Mouse (Mus musculus) 3134 (cell line): Measurements from ENCODE around the gene Gm17324.

Experiments
- DNase-seq: peaks from one replicate; pipeline ENCODE4 v3.0.0-alpha.2; 2011; ENCODE audit warnings: low spot score; ENCODE audit not compliant: insufficient read length; ENCODE audit errors: extremely low read depth

The Gm17324 gene

GRCm38 (mm10) chr9:78473588-78473987 lies 25.0 kb upstream of the Gm17324 start:
- peak; percentile 6 for DNase-seq

GRCm38 (mm10) chr9:78465725-78466124 lies 17.1 kb upstream of the Gm17324 start:
- no peak for DNase-seq

GRCm38 (mm10) chr9:78463337-78463736 lies 14.8 kb upstream of the Gm17324 start:
- DNase-seq = no peak

- no peak for DNase-seq
These were observed 8.4 kb upstream of the Gm17324 start for GRCm38 (mm10) chr9:78457026-78457425.

GRCm38 (mm10) chr9:78451382-78451781 lies 2.8 kb upstream of the Gm17324 start:
- no peak for DNase-seq

GRCm38 (mm10) chr9:78450404-78450803 lies 1.8 kb upstream of the Gm17324 start:
- DNase-seq = no peak

GRCm38 (mm10) chr9:78447606-78447972 lies 997 bp downstream of the Gm17324 start:
- no peak for DNase-seq

- DNase-seq = peak; percentile 86
These were observed 5.8 kb downstream of the Gm17324 start, which contains the start of gene Cgas for GRCm38 (mm10) chr9:78442579-78443392. TSS of gene Cgas (minus strand) at chr9:78443237.

- no peak for DNase-seq
These were observed 6.4 kb downstream of the Gm17324 start for GRCm38 (mm10) chr9:78442237-78442578.

GRCm38 (mm10) chr9:78439426-78439825 lies 9.2 kb downstream of the Gm17324 start:
- DNase-seq = no peak

- no peak for DNase-seq
These were observed 16.1 kb downstream of the Gm17324 start for GRCm38 (mm10) chr9:78432471-78432870.

GRCm38 (mm10) chr9:78430486-78430885 lies 18.1 kb downstream of the Gm17324 start:
- DNase-seq = no peak

GRCm38 (mm10) chr9:78429551-78429950 lies 19.0 kb downstream of the Gm17324 start:
- DNase-seq = no peak

GRCm38 (mm10) chr9:78428870-78429432 lies 19.6 kb downstream of the Gm17324 start:
- no peak for DNase-seq

GRCm38 (mm10) chr9:78428185-78428584 lies 20.4 kb downstream of the Gm17324 start:
- DNase-seq = no peak

GRCm38 (mm10) chr9:78427362-78427781 lies 21.2 kb downstream of the Gm17324 start:
- DNase-seq = no peak

GRCm38 (mm10) chr9:78401596-78401995 lies 47.0 kb downstream of the Gm17324 start:
- DNase-seq = no peak

GRCm38 (mm10) chr9:78400570-78400969 lies 48.0 kb downstream of the Gm17324 start:
- no peak for DNase-seq
